Mouse (Mus musculus): ENCODE results near the gene Helz.

The Helz gene

GRCm38 (mm10) chr11:107667542-107667941, 119.8 kb downstream of the Helz start:
- in situ Hi-C loops (cut with MboI; ENCODE audit: low sequenced_read_pairs) = no loop called here

- in situ Hi-C loops (cut with MboI; ENCODE audit: low sequenced_read_pairs) = no loop called here
Observed at GRCm38 (mm10) chr11:107668223-107668622, 120.5 kb downstream of the Helz start.

GRCm38 (mm10) chr11:107668977-107669376, 121.2 kb downstream of the Helz start:
- in situ Hi-C loops (cut with MboI; ENCODE audit: low sequenced_read_pairs) = no loop called here

DNA sequence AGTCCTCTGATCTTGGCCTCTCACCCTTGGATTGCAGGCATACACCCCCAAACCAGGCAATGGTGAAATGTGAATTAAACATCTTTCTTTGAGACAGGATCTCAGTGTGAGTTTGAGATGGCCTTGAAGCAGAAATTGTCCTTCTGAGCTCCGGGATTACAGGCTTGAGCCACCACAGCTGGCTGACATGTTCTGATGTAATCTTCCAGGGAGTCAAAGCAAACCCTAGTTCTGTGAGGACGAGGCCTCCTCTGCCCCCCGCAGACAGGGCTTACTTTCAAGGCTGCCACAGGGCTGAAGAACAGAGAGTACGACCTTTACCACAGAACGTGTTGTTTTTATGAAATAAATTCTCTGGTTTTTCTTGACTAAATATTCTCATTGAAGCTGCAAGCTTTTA, 126.3 kb downstream of the Helz start:
- in situ Hi-C loops (cut with MboI; ENCODE audit: low sequenced_read_pairs) = no loop called here

DNA sequence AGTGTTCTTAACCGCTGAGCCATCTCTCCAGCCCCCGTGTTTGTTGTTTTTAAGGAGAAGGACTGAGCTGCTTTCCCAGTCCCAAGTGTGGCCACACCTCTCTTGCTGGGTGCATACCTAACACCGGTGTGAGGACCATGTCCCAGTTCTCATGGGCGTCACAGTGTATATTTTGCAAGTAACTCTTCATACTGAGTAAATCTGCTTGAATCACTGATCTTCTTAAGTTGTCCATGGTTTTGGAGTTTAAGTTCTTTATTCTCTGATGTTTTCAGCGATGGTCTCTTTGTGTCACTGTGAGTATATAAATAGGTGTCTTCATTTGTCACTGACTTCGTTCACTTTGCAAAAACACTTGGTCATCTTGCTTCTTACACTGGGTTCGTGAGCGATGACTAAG, 126.9 kb downstream of the Helz start:
- in situ Hi-C loops (cut with MboI; ENCODE audit: low sequenced_read_pairs) = no loop called here

- in situ Hi-C loops (cut with MboI; ENCODE audit: low sequenced_read_pairs) = no loop called here
Observed at GRCm38 (mm10) chr11:107675246-107675645, 127.5 kb downstream of the Helz start.

DNA sequence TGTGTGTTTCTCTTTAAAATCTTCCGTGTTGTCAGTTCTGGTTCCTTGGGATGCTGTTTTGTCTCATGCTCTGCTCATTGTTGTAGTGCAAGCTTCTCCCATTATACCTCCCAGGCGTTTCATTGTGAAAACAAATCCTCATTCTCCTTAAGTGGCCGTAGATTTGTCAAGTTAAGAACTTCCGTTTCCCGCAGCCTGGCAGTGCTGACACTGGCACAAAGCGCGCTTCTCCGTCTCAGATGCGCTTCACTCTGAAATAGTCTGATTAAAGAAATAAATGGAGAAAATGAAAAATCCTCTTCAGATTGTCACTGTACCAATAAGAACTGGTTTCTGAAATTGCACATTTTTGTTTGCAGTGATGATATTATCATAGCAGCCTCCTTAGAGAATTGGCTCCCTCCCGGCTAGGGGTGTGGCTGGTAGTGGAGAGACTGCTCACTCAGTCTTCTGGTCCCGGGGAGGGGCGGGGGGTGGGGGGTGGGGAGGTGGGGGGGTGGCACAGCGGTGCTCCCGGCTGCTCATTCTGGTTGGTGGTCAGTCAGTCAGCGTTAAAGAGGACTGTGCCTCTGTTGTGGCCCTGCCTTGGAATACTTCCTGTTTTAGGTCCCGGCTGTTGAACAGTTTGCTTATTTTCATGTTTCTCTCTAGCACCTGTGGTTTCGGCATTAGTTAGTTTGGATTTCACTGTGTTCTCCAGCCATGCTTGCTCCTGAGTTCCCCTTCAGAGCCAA, 128.6 kb downstream of the Helz start:
- in situ Hi-C loops (cut with MboI; ENCODE audit: low sequenced_read_pairs) = no loop called here

GRCm38 (mm10) chr11:107682694-107683355, 135.1 kb downstream of the Helz start:
- in situ Hi-C loops (cut with MboI; ENCODE audit: low sequenced_read_pairs) = no loop called here

GRCm38 (mm10) chr11:107683544-107684465, 136.1 kb downstream of the Helz start:
- in situ Hi-C loops (cut with MboI; ENCODE audit: low sequenced_read_pairs) = no loop called here

DNA sequence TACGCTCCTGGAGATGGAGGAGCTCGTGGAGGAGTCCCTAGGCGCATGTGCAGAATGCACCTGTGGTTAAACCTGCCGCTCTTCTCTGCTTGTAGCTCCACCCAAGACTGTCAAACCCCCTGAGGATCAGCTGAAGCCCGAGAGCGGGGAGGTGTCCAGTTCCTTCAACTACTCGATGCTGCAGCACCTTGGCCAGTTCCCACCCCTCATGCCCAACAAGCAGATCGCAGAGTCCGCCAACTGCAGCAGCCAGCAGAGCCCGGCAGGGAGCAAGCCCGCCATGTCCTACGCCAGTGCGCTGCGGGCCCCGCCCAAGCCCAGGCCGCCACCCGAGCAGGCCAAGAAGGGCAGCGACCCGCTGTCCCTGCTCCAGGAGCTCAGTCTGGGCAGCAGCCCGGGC, 138.6 kb downstream of the Helz start:
- in situ Hi-C loops (cut with MboI; ENCODE audit: low sequenced_read_pairs) = no loop called here

DNA sequence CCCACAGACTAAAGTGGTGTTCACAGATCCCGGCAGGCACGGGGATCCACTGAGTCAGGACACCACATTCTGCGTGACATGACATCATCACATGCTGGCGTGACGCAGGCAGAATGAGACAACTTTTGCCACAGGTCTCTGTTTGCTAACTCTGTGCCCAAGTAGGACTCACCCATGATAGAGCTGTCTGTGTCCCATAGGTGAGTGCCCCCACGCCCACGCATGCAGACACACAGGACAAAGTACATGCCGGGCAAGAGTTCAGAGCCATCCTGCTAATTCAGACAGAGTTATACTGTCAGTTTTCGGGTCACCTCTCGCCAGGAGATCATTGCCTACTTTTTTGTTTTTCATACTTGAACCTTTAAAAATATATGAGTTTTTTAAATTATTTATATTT, 140.8 kb downstream of the Helz start:
- in situ Hi-C loops (cut with MboI; ENCODE audit: low sequenced_read_pairs) = no loop called here

- in situ Hi-C loops (cut with MboI; ENCODE audit: low sequenced_read_pairs) = no loop called here
Observed at GRCm38 (mm10) chr11:107691569-107691968, 143.8 kb downstream of the Helz start.

DNA sequence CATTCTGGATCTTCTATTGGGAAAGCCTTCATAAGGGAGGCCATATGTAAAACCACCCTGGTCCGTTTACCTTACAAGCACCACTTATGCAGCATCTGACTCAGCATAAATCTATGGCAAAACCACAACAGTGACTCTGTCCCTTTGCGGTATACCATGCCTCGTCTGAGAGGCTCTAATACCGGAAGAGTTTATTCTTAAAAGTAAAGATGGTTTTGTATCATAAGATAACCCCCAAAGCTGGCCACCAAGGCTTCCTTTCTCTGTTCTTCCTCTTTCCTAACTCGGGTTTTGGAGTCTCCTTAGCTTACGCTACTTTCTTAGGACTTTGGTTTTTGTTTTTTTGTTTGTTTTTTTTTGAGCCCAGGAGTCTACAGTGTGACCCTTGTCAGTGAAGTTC, 145.6 kb downstream of the Helz start:
- in situ Hi-C loops (cut with MboI; ENCODE audit: low sequenced_read_pairs) = no loop called here

- in situ Hi-C loops (cut with MboI; ENCODE audit: low sequenced_read_pairs) = no loop called here
Observed at GRCm38 (mm10) chr11:107699967-107700366, 152.2 kb downstream of the Helz start.

GRCm38 (mm10) chr11:107703272-107704134, 155.8 kb downstream of the Helz start:
- in situ Hi-C loops (cut with MboI; ENCODE audit: low sequenced_read_pairs) = no loop called here

- in situ Hi-C loops (cut with MboI; ENCODE audit: low sequenced_read_pairs) = no loop called here
Observed at GRCm38 (mm10) chr11:107705060-107705459, 157.3 kb downstream of the Helz start.

- in situ Hi-C loops (cut with MboI; ENCODE audit: low sequenced_read_pairs) = no loop called here
Observed at GRCm38 (mm10) chr11:107705476-107706074, 157.8 kb downstream of the Helz start.

- in situ Hi-C loops (cut with MboI; ENCODE audit: low sequenced_read_pairs) = no loop called here
Observed at GRCm38 (mm10) chr11:107707897-107708610, 160.3 kb downstream of the Helz start.

DNA sequence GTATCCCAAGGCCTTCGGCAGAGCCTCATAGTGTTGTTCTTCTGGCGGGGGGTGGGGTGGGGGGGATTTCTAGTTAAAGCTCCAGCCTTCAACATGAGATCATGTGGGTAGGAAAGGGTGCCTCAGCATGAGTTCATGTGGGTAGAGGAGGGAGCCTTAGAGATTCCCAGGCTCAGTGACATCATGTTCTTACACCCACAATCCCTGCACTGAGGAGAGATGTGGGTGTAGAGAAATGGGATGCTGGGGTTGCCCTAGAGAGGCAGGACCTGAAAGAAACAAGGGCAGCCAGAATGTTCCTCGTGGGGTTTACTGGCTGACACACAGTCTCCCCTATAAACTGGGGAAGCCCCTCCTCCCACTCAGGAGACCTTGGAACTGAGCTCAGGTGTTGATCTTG, 162.6 kb downstream of the Helz start:
- in situ Hi-C loops (cut with MboI; ENCODE audit: low sequenced_read_pairs) = no loop called here

DNA sequence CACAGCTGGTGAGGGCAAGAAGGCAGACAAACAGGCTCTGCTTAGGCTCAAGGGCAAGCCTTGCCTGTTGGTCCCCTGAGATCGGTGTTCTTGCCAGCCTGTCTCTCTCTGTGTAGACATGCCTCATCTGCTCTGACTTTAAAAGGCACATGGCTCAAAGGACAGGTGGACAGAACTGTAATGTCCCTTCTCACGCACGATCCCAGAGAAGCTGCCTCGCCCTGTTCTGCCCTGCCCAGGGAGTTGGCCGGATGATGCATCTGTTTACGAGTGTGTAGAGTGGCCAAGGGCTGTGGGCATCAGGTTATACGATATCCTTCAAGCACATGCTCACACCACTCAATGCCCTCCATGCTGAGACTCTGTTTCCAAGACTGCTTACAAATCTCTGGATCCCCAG, 166.6 kb downstream of the Helz start:
- in situ Hi-C loops (cut with MboI; ENCODE audit: low sequenced_read_pairs) = no loop called here

Data from CH12F3 (cell line).